Mouse (Mus musculus) layer of hippocampus, postnatal 10 days (tissue): ENCODE data around the gene Rora. TPM values are rescaled to one million over a fixed set of nuclear protein-coding genes. Genes with fewer than 3 reads are reported as not detected.

ENCODE experiments used
- DNase-seq, 2 experiments: peaks; one replicate each; pipeline ENCODE4 v3.0.0; 2021; ENCODE audit warnings: low spot score in 2 of 2
- total RNA-seq, 2 experiments: library from RNA; stranded (reverse); gene quantifications; 2 replicates each; pipeline ENCODE4 v1.2.3; 2021

Rora gene
- total RNA-seq, 2 experiments from 2014 or later = 22.9 to 23.2 TPM

DNA sequence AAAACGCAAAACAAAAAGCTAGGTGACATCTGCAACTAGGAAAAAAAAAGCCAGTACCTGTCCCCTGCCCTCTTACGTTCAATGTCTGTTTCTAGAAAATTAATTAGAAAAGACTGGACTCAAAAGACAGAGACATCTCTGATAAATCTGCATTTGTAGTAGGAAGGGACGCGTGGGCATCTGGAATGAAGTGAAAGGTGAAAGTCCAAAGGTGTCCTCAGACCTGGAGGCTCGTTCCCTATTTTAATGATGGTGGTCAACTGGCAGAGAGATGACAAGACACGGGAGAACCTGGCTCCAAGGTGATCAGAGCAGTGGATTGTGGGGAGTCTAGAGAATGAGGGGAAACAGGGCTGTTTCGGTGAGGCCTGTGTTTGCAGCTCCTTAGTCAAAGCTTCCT lies 674.0 kb downstream of the Rora start:
- DNase-seq = no peak

DNA sequence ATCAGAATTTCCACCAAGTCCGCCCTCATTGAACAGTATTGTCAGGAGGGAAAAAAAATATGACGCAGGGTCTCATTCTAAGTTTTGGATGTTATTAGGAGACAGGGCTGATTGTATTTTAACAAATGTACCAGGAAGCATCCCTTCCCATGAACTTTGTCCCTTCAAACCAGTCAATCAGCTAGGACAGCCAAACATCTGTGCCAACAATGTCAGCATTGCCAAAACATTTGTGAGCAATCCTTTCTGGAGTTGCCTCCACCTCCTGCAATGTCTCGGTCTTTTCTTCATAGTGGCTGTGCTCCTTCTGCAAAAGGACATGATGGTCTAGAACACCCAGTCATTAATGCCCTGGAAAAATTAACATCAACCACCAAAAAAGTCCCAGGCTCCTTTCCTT lies 678.2 kb downstream of the Rora start:
- no peak for DNase-seq

DNA sequence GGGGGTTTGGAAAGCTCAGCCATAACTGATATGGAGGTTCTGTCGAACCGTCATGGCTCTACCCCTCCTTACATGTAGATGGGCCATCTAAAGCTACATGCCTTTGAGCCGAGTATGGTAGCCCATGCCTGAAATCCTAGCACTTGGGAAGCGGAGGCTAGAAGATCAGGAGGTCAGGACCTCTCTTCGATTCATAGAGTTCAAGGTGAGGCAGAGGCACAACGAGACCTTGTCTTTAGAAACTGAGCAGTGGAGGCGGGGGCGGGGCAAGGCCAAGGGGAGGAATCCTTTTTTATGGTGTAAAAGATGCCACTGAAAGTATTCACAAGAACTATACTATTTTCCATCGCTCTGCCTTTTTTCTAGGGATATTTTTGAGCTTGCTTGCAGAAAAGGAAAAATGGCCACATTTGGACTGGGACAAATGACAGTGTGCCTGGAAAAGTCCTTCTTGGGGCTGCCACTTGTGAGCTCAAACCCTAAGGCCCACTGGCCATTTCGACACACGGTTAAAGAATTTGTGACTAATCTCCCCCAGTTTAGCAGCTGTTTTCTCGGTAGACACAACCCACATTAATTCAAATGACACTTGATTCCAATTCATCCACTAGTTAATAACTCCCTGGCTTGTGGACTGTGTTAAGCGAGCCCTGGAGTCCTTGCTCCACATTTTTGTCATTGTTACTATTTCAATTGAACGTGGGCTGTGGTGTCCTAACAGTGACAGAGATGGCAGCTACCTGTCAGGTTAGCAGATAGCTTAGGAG lies 679.4 kb downstream of the Rora start:
- DNase-seq = no peak

DNA sequence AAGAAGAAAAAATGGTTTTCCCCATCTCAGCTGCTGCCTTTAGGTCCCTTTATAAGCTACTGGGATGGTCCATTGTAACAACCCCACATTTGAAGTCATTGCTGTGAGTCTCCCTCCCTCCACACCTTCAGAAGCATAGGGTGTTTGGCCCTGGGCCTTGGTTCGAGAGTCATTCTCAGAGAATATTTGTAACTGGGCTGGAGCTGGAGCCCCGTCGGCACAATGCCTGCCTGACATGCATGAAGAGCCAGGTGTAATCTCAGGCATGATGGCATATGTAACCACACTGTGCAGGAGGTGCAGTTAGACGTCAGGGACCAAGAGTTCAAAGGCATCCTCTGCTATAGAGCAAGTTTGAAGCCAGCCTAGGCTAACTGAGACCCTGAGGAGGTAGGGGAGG lies 680.1 kb downstream of the Rora start:
- DNase-seq = no peak

DNA sequence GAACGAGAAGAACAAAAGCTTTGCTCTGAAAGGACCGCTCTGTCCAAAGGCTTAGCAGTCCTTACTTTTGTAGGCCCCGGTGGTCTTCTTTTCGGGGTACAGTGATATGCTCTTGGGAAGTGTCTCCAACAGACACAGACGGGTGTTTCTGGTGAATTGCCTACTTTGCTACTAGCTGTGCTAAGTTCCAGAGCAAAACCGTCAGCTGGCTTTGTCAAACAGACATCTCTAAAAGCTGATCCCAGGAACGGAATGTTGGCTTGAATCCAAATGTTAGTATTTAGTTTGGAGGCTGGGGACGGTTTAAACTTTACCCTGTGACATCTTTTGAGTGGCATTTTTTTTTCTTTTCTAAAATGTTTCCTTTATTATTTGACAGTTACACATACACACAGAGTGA lies 680.5 kb downstream of the Rora start:
- DNase-seq = no peak

DNA sequence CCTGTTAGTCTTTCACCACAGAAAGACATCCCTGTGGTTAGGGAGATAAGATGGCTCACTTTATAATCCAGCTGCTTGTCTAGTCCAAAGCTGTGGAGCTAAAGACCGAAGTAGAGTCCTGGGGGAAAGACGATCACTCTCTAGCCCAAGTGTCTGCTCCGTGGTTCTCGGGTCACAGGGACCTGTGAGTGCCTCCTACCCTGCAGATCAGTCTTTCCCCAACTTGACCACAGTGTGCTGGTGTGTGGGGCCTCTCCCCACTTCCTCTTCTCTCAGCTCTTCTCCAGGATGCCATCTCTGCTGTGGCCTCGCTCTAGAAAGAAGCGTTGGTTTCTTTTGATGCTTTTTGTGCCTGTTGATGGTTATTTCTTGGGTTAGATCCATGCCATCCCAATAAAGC lies 682.5 kb downstream of the Rora start:
- no peak for DNase-seq

DNA sequence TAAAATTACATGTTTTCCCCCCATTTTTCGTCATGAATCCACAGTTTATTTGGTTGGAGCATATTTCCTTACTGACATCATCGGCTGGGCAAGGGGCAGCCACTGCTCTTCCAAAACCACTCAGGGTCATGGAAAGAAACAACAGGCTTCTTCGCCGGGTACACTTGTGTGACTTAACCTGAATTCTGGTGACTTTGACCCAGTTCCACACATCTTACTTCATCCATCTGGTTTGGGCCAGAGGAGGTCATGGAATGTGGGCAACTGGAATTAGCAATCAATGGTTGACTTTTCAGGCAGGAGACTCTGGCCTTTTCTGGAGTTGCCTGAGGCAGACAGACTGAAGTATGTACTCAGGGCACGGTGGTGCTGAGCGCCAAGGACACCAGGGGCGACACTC lies 685.6 kb downstream of the Rora start:
- DNase-seq = no peak

DNA sequence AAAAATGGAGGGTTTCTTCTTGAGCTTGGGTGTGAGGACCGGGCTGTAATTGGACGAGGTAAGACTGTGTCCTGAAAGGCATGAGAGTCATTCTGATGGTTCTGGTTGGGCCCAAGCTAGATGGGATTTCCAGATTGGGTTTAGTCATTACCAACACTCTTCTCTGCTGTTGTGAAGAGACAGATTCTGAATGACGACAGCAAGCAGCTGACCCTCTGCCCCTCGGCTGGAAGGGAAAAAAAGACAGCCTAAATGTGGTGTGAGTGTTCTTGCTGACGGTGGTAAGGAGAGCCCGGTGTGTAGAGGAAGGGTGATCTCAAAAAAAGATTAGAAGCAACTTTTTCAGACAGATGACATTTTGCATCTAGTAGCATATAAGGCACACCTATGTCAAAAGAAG lies 686.2 kb downstream of the Rora start:
- DNase-seq = no peak

DNA sequence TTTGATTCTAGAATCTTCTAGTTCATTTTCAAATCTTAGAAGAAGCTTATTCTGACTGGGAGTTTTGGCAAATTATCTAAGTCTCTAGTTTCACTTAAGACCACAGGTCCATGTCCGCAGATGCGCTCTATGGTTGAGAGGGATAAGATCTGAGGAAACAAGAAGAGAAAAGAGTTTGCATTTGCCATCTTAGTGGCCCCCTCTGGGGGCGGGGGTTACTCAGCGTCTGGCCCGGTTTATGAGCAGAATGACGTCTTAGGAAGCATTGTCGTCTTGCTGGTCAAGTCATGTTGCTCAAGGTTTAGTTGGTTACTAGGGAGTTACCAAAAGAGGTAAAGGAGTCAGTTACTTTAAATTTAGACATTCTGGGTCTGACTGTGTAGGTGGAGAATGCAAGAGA lies 686.8 kb downstream of the Rora start:
- no peak for DNase-seq

DNA sequence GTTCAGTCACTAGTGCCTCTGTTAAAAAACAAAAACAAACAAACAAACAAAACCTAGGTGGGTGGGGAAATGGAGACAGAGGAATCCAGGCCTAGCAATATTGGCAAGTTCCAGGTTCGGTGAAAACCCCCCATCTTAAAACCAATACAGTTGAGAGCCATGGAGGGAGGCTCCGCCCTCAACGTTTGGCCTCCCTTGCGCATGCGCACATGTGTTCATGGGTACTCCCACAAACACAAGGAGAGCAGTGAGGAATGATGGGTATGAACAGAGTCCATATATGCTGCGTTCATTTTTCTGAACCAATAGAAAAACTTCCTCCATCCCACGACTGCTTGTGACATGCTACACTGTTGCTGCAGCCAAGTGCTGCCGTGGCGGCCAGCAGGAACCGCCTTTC lies 690.3 kb downstream of the Rora start:
- no peak for DNase-seq

DNA sequence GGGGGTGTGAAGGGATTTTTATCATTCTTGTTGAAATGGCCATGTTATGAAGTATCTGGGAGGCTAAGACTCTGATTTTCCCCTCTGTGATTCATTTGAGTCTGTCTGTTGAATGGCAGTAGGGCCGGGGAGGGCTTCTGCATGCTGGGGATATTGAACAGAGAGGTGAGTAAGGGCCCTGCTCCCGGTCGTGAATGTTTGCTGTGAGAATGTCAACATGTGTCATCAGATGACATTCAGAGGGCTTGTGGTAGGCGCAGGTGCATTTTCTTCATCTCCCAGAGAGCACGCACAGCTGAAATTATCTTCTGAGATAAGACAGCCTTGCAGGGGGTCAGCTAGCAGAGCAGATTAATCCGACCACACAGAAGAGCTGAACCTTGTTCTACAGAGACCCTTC lies 692.0 kb downstream of the Rora start:
- no peak for DNase-seq

DNA sequence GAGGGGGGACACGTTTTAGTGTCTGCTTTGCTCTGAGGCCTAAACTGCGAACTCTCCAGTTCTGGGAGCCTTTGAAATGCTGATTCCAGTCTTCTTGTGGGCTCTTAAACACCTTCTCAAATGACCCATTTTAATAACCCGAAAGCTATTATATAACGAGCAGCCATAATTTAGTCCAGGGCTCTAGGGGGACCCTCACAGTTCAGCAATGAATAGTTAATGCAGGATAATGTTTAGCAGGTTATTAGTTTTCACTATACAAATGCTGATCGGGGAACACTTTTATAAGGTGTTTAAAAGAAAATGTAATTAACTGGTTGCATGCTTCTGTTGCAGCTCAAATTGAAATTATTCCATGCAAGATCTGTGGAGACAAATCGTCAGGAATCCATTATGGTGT lies 694.2 kb downstream of the Rora start:
- no peak for DNase-seq

DNA sequence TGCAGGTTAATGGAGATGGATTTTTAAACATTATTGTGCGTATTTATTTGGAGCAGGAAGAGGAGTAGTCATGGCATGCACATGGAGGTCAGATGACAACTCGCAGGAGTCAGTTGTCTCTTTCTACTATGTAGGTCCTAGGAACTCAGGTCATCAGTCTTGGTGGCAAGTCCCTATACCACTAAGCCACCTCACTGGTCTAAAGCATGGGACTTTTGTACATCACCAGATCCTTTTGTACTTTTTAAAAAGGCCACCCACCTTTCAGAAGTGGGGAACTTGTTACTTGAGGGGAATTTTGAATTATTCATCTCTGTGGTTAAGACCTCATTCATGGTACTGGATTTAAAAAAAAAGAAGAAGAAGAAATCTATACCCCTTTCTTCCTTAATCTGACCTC lies 696.0 kb downstream of the Rora start:
- no peak for DNase-seq

DNA sequence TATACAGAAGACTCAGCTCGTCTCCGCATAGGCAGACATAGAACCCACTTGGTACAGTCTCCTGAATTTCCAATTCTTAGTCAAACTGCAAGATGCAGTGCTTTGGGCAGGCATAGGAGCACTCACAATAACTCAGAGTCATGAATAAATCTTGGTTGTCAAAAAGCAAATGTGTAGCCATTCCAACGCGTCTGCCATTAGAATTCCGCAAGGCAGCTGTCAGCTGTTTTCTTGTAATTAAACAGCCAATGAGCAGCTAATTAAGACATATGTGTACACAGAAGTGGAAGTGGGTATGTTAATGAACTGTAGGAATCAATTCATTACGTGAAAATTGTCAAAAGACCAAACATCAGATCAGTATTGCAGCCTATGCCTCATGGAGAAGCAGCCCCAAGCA lies 700.6 kb downstream of the Rora start:
- DNase-seq = peak; percentile 28

DNA sequence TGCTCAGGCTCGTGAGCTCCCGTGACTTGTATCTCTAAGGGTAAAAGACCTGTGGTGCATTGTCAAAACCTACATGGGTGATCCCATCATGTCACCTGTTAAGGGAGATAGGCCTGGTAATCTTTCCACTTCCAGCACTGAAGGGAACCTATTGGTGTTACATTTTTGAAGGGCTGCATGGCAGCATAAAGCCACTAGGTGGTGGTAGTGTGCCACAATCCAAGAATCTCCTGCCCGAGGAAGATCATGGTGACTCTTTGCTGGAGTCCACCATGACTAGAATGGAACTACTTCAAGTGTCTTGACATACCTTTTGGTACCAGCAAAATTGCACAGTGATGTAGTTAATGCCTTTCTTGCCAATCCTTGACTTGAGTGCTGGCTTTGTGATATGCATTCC lies 704.2 kb downstream of the Rora start:
- DNase-seq = peak; percentile 65 to 77

DNA sequence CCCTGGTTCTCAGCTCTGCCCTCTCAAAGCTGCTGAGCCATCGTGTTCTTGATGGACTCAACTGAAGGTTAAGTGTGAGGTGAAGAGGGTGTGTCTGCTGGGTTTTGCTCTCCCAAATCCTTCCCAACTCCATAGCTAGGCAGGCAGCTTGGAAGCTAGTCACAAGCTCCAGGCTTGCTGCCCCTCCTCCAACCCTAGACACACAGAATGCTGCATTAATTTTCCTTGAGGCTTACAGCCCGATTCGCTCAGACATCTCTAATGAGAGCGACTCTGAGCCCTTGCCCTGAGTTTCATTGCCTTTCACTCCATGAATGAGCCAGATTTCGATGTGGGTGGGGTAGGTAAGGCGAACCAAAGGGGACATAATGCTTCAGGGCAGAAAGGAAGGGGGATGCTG lies 705.2 kb downstream of the Rora start:
- DNase-seq = no peak

DNA sequence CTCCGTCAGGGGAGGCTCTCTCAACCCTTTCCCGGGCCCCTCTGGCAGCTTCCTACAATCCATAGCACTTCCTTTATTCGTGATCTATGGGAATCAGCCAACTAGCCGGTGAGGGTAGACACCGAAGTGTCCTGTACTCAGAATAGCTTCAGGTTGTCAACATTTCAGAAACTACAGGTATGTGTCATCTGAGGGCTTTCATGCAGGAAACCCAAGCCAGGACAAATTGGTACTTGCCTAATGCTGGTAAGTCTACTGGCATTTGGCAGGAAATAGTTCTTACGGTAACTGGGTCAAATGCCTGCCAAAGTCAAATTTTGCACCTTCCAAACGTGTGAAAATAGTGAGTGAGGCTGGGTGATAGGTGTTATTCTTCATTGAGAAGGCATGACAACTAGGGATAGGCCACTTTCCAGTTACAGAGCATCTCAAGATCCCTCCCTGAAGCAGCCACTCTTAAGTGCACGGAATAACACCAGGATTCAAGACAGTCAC lies 708.4 kb downstream of the Rora start:
- DNase-seq = no peak

DNA sequence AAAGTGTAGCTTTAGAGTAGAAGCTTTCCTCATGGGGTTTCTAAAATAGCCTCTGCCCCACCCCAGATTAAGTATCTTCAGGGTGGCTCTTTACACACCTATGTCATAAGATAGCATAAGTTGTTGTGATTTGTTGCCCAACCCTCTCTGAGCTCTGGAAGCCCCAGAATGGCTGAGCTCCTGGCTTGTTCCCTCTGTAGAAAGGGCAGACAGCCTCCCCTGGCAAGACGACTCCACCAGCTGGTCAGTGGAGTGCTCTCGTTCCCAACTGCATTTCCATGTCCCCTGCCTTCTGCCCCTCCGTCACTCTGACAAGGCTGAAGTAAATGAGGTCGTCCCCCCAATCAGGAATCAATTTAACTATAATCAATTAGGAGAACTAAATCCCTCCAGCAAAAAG lies 709.2 kb downstream of the Rora start:
- DNase-seq = no peak

DNA sequence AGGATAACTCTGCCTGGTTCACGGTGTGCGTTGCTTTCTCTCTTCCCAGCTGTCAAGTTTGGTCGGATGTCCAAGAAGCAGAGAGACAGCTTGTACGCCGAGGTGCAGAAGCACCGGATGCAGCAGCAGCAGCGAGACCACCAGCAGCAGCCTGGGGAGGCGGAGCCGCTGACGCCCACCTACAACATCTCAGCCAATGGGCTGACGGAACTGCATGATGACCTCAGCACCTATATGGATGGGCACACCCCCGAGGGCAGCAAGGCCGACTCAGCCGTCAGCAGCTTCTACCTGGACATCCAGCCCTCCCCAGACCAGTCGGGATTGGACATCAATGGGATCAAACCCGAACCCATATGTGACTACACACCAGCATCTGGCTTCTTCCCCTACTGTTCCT lies 710.5 kb downstream of the Rora start:
- DNase-seq = no peak

DNA sequence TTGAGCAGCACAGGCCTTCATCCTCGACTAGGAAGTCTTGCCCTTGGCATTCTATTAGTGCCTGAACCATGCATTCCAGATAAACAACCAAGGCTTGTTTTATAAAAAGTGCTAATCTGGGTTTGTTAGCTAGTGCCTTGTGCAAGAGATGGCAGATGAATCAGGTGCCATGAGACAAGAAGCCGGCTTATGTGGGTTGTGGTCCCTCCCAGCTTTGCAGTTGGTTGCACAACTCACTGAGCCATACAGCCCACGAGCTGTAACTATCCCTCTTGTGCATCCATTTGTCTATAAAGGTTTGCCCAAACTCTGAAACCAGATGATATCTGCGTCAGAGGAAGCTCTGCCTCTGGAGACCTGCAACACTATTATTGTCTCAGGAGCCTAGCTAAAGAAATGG lies 713.5 kb downstream of the Rora start:
- no peak for DNase-seq

DNA sequence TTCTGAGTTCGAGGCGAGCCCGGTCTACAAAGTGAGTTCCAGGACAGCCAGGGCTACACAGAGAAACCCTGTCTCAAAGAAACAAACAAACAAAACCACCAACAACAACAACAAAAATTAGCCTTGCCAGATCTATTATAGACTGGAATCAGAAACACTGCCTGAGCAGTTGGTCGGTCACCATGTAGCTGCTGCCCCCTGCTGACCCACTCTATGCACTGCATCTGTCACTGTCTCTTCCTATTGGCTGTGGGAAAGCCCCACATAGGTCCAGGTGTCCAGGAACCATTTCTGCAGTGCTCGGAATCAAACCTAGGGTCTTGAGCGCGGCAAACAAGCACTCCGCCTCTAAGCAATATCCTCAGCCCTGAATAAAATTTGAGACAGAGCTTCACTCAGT lies 714.5 kb downstream of the Rora start:
- peak; percentile 67 to 76 for DNase-seq

DNA sequence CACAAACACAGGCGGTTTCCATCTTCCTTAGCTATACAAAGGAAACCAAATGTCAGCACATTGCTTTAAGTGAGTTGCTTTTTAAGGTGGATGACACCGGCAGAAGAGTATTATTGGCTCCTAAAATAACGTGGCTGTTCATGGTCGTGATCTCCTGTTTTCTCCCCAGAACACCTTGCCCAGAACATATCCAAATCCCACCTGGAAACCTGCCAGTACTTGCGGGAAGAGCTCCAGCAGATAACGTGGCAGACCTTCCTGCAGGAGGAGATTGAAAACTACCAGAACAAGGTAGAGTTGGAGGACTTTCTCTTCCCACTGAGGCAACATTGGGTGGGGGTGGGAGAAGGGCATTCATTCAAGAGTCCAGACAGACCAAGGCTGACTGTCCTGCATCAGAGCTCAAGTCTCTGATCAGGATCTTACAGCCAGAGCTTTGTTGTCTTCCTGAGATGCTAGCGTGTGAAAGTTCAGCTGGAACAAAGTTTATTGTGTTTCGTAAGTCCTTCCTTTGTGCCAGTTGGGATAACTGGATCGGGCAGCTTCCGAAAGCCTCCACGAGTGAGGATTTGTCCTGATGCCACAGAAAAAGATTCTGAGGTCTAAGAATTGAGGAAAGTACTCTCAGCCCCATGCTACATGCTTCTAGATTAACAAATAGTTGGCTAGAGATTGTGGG lies 717.6 kb downstream of the Rora start:
- DNase-seq = no peak

DNA sequence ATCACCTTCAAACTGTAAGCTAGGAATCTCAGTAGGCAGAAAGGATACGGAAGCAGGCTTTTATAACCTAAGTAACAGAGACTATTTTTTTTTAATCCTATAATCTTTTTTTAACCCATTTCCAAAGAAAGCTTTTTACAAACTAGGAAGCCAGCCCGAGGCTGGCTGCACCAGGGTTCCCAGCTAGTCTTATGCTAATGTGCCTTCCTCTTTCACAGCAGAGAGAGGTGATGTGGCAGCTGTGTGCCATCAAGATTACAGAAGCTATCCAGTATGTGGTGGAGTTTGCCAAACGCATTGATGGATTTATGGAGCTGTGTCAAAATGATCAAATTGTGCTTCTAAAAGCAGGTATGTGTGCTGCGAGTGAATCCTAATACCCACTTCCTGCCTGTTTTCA lies 719.3 kb downstream of the Rora start:
- DNase-seq = no peak
